Mouse (Mus musculus) C2C12 (cell line): ENCODE measurements around the gene Prkrip1.

Experiments
- CEBPB ChIP-seq: IDR thresholded peaks from one replicate; pipeline ENCODE4 v1.6.1; 2011; ENCODE audit warnings: low read depth, mild to moderate bottlenecking, control low read depth, moderate library complexity
- CTCF ChIP-seq: IDR thresholded peaks from one replicate; pipeline ENCODE4 v1.5.1; 2011; ENCODE audit not compliant: control insufficient read depth, insufficient read depth, insufficient read length
- MAX ChIP-seq: IDR thresholded peaks from one replicate; pipeline ENCODE4 v1.6.1; 2011; ENCODE audit warnings: mild to moderate bottlenecking, control low read depth
- MYOG ChIP-seq: IDR thresholded peaks from one replicate; pipeline ENCODE4 v1.6.1; 2011; ENCODE audit not compliant: control insufficient read depth, insufficient read length; ENCODE audit errors: extremely low read depth
- USF1 ChIP-seq: IDR thresholded peaks from one replicate; pipeline ENCODE4 v1.6.1; 2011; ENCODE audit warnings: low read depth, mild to moderate bottlenecking, control low read depth, moderate library complexity

DNA sequence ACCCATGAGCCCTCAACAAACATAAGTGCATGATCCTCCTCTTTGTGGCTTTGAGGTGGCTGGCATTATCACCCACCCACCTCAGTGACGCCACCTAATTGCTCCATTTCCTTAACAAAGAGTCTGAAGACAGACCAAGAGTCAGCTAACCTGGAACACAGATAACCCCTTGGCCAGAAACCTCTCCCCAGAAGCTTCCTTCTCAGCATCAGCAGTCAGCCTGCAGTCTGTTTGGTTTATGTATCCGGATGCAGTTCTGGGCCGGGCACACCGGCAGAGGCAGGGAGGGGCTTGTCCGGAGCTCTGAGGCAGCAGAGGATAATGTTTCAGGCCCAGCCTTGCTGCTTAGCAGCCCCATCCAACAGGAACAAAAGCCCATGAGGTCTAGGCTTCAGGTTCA, 19.2 kb downstream of the Prkrip1 start:
- TF ChIP-seq CTCF = no peak
- no peak for TF ChIP-seq MAX
- no peak for TF ChIP-seq MYOG
- no peak for TF ChIP-seq USF1
- no peak for TF ChIP-seq CEBPB
